Mouse (Mus musculus) brown adipose tissue, adult 24 weeks (tissue): ENCODE data around the gene Rrp9. TPM values are rescaled to one million over a fixed set of nuclear protein-coding genes. Genes with fewer than 3 reads are reported as not detected.
A peak's percentile ranks its signal among the peaks of the same experiment; 100 is the strongest.

Source experiments
- H3K27ac ChIP-seq: fragments of 200-500 bp; replicated peaks from 2 replicates; pipeline ENCODE4 v1.5.1; 2012; ENCODE audit warnings: low read depth, mild to moderate bottlenecking, low read length
- H3K4me1 ChIP-seq: fragments of 200-500 bp; 2 replicates; pipeline ENCODE4 v1.6.1; 2012; ENCODE audit warnings: low read length, mixed read lengths; ENCODE audit not compliant: control insufficient read depth, insufficient read depth, insufficient read length
- H3K4me3 ChIP-seq: fragments of 200-500 bp; 2 replicates; pipeline ENCODE4 v1.5.1; 2012; ENCODE audit warnings: low read depth, mild to moderate bottlenecking, low read length, moderate library complexity; ENCODE audit not compliant: insufficient read depth
- polyA plus RNA-seq: library from polyadenylated mRNA; stranded (reverse); fragments of >200 nt; gene quantifications from 2 replicates; pipeline ENCODE4 v1.2.4, GENCODE M21; 2012; ENCODE audit not compliant: missing spikeins, insufficient read depth, insufficient read length

Gene Rrp9
- 15.1 and 15.9 TPM in 2 replicates for polyA plus RNA-seq

DNA sequence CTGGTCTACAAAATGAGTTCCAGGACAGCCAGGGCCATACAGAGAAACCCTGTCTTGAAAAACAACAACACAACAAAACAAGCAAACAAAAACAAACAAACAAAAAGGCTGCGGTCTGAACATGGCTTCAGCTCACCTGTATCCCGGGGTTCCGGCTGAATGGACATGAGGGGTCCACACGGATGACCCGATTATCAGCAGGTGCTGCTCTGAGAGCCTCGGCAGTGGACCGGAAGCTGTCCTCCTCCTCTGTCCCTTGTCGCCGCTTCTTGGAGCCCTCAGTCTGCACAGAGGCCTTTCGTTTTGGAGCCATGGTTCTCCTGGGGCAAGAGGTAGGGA lies at the start of gene Rrp9:
TSS of gene Rrp9 (plus strand) at position 301 of the 339 bp plus-strand sequence.
- H3K4me1 ChIP-seq, result peaks cover 9% of the 10 kb centered on the region
- H3K4me3 ChIP-seq, result peak within 1 kb of the TSS; percentile 70
- H3K27ac ChIP-seq, result peak within 1 kb of the TSS; percentile 92

DNA sequence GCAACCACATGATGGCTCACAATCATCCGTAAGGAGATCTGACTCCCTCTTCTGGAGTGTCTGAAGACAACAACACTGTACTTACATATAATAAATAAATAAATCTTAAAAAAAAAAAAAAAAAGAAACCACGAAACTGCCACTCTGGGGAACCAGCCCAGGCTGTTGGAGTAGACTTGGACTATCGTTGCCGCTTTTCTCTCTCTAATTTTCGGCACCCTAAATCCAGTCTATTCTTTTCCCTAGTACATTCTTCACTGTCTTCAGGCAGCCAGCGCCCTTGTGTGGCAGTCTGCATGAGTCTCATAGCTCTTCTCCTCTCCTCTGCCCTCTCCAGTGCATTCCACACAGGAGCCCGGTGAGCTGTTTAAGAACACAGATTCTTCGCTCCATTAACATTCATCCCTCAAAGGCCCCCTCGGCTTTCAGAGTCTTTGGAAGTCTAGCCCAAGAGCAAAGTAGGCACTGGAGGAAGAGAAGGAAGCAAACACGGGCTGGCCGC lies 47.0 kb upstream of the Rrp9 start:
- peak overlapping the region; percentile 84 for H3K4me3 ChIP-seq
- H3K4me1 ChIP-seq, result peaks cover 4% of the 10 kb centered on the region; the same call in 1 of the 2 replicates

DNA sequence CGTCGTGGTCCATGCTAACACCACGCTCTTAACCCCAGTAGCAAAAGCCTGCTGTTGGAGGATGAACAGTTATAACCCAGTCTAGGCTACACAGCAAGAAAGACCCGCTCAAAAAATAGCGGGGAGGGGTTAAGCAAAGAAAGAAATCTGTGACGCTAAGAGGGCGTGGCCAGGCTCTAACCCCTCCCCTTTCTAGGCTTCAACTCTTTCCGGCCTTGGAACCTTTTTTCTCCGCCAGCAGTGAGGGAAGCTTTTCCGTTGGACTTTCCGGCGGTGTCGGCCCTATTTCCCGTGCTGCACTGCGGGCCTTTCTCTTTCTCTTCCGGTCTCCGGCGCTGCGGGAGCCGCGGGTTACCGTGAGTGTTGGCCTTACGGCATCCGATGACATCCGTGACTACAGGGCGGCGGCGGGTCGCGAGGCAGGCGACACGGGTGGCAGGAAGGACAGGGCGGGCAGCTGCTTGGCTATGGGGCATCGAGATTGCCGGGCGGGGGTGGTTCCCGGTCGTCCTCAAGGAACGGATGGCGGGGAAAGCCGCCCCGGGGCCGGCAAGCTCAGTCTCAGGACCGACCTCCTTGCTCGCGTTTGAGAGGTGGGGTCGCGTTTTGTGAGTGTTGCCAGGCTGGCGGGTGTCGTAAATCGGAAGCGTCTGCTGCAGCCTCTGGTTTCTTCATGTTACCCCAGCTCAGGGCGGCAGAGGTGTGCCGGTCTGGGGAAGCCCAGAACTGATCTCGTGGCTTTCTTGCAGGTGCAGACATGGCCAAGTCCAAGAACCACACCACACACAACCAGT lies 46.3 kb upstream of the Rrp9 start, which contains the start of gene Rpl29:
TSS of gene Rpl29 (plus strand) at position 234 of the 794 bp plus-strand sequence.
- peak within 1 kb of the TSS; percentile 85 for H3K4me3 ChIP-seq
- H3K4me1 ChIP-seq, result peaks cover 4% of the 10 kb centered on the region; the same call in 1 of the 2 replicates
- peak within 1 kb of the TSS; percentile 80 for H3K27ac ChIP-seq

More for the DNA sequence above, 47.0 kb upstream of the Rrp9 start:
- H3K27ac ChIP-seq, result peak overlapping the region; percentile 80

DNA sequence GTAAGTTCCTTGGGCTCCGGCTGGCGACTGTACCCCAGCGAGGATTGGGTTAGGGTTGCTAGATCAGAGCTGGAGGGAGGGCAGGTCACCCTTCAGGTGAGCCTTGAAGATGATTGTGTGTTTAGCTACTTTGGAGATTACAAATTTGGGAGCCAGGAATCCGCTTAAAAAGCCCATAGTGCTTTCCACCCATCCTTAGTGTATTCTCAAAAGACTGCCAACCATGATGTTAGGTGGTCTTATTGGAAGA lies 45.8 kb upstream of the Rrp9 start:
- Histone ChIP-seq H3K4me1 (peaks cover 4% of the 10 kb centered on the region; the same call in 1 of the 2 replicates), H3K4me3 (peak overlapping the region; percentile 85), H3K27ac (peak overlapping the region; percentile 75)

DNA sequence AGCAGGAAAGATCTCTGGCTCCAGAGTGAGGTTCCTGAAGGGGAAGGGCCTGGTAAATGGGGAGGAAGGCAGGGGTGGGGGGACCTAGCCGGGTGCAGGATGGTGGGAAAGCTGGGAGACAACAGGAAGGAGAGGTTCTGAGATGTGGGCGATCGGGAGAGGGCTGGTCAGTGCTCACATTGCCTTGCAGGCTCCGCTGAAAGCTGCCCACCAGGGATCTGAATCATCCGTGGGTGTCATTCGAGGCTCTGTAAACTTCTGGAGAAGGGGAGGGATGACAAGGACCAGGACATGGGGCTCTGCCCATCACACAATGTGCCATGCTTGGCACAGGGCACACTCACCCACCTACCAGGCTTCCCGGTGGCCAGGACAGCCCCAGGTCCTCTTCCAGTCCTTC lies 42.4 kb upstream of the Rrp9 start:
- Histone ChIP-seq H3K4me3 (no peak overlapping the region), H3K4me1 (peaks cover 7% of the 10 kb centered on the region; the same call in 1 of the 2 replicates), H3K27ac (no peak overlapping the region)

DNA sequence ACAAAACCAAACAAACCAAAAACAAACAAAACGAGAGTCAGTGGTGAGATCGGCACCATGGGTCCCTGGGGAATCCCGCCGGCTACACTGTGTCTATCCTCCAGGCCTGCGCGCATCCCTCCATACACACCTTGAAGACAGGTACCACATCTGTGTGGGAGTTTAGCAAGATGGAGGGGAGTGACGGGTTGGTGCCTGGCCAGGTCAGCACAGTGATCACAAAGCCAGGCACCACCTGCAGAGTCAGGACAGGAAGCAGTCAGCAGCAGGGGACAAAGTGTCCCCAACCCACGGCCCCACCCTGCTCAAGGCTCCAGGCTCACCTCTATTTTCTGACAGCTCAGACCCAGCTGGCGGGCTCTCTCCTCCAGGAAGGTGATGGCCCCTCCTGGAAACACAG lies 39.2 kb upstream of the Rrp9 start:
- Histone ChIP-seq H3K4me1 (peaks cover 3% of the 10 kb centered on the region; the same call in 1 of the 2 replicates), H3K4me3 (no peak overlapping the region), H3K27ac (no peak overlapping the region)

DNA sequence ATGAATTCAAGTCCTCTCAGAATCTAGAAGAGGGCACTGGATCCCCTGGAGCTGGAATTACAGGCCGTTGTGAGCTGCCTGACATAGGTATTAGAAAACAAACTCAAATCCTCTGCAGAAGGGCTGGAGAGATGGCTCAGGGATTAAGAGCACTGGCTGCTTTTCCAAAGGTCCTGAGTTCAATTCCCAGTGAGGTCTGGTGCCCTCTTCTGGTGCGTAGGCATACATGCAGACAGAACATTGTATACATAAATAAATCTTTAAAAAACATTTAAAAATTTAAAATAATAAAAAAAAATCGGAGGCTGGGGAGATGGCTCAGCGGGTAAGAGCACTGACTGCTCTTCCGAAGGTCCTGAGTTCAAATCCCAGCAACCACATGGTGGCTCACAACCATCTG lies 33.1 kb upstream of the Rrp9 start:
- H3K4me3 ChIP-seq, result no peak overlapping the region
- no peak overlapping the region for H3K27ac ChIP-seq
- H3K4me1 ChIP-seq, result no peaks in the 10 kb centered on the region; the same call in 1 of the 2 replicates

DNA sequence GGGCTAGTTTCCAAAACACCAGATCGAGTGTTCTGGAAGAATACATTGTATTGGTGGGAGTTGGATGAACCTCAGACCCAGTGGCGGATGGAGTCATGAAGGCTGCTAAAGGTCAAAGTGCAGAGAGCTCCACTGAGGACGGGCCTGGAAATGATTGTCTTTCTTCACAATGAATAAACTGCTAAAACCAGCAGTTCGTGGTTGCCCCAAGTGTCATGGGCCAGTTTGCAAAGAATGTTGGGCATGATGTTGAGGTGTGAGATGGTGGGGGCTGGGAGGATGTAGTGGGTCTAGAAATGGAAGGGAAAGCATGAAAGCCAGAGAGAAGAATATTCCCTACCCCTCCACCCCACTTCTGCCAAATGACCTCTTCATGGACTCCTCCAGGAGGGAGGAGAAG lies 30.9 kb upstream of the Rrp9 start:
- Histone ChIP-seq H3K4me3 (no peak overlapping the region), H3K4me1 (peaks cover 1% of the 10 kb centered on the region), H3K27ac (no peak overlapping the region)

DNA sequence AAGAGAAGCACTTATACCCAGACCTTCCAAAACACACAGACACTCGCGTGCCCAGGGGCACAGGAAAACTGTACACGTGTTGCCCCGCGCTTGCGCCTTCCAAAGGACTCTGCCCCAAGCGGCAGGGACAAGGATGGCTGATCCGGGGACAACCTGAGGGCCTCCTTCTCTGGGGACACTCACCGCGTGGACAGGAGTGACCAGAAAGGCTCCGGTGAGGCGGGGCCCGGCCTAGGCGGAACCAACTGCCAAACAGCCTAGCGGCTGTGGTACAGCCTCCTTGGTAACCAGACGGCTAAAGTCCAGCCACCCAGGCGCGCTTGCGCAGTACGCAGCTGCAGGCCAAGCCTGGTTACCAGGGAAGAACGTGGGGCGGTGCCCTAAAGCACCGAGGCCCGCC lies 28.4 kb upstream of the Rrp9 start, which contains the start of the genes Abhd14b and Abhd14a:
TSS of gene Abhd14b (plus strand) at position 112 of the 400 bp plus-strand sequence.
TSS of gene Abhd14a (minus strand) at position 331 of the 400 bp plus-strand sequence.
- H3K4me3 ChIP-seq, result peak within 1 kb of the TSS; percentile 68
- H3K4me1 ChIP-seq, result peaks cover 2% of the 10 kb centered on the region
- peak within 1 kb of the TSS; percentile 25 for H3K27ac ChIP-seq

DNA sequence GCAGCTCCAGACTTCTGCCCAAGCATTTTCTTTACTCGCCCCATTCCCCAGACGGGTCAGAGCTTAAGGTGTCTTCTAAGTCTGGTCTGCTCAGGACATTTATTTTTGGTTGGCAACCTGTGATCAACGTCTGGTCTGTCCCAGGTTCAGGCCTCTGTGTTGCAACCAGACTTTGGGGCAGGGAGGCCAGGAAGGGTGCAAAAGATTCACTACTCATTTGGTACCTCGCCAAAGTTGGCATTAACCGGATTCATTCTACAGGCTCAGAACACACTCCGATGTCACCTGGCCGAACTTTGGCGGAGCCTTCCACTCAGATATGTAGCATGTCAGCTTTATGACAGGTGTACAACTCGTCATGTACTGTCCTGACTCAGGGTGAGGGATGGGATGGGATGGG lies 27.8 kb upstream of the Rrp9 start:
- Histone ChIP-seq H3K4me3 (peak overlapping the region; percentile 42), H3K4me1 (peaks cover 2% of the 10 kb centered on the region), H3K27ac (peak overlapping the region; percentile 25)

DNA sequence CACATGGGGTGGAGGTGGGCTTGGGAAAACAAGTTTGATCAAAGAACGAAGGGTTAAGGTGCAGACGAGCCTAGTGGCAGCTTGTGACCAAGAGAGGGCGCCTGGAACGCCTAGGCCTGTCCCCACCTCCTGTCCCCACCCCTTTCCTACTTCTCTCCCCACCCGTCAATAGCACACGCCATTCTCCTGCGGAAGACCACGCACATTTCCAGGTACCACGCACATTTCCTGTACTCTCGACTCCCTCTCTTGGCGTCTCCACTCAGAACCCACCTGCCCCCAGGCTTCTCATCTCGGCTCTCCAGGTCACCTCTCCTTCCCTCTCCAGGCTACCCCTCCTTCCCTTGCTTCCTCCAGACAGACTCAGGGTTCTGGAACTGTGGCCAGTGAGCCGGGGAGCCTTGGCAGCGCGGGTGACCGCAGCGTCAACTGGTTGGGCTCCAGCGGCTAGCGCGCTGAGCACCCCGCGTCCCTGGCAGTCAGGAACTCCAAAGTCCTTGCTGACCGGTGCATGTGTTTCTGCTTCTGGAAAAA lies 27.2 kb upstream of the Rrp9 start:
- peaks cover 2% of the 10 kb centered on the region for H3K4me1 ChIP-seq
- H3K4me3 ChIP-seq, result peak overlapping the region; percentile 68
- H3K27ac ChIP-seq, result peak overlapping the region; percentile 64

DNA sequence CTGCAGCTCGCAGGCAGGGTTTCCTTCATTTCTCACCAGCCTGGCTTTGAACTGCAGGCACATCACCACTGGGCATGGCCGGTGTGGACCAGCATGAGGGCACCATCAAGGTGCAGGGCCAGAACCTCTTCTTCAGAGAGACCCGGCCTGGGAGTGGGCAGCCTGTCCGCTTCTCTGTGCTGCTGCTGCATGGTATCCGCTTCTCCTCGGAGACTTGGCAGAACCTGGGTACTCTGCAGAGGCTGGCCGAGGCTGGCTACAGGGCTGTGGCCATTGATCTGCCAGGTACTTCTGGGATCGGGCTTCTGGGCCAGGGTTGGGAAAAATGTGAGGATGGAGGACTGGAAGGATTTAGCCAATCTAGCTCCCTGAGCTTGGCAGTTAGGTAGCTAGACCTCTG lies 25.8 kb upstream of the Rrp9 start:
- Histone ChIP-seq H3K4me1 (peaks cover 2% of the 10 kb centered on the region), H3K27ac (no peak overlapping the region), H3K4me3 (no peak overlapping the region)

DNA sequence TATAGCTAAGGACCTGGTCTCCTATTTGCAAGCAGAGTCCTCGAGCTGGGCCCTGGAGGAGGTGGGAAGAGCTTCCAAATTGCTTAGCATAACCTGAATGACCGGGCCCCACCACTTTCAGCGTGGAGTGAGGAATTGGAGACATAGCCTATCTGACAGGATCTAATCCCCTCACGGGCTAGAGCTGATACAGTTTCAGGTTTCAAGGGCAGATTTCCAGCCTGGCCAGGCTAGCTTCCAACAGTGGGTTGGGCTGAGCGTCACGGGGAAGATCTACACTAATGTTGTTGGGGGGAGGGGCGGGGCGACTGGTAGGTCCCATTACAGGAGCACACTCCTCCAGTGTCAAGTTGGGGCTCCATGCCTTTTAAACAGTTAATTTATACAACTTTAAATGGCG lies 25.1 kb upstream of the Rrp9 start:
- Histone ChIP-seq H3K27ac (no peak overlapping the region), H3K4me1 (peaks cover 2% of the 10 kb centered on the region), H3K4me3 (no peak overlapping the region)

DNA sequence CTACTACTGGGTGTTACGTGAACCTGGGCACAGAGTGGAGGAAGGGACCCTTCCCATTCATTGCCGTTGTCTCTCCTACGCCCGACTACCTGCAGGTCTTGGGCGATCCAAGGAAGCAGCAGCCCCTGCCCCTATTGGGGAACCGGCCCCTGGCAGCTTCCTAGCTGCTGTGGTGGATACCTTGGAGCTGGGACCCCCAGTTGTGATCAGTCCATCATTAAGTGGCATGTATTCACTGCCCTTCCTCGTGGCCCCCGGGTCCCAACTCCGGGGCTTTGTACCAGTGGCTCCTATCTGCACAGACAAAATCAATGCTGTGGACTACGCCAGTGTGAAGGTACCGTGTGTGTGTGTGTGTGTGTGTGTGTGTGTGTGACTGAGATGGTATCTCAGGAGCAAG lies 24.5 kb upstream of the Rrp9 start:
- Histone ChIP-seq H3K4me1 (peaks cover 2% of the 10 kb centered on the region), H3K4me3 (no peak overlapping the region), H3K27ac (no peak overlapping the region)

DNA sequence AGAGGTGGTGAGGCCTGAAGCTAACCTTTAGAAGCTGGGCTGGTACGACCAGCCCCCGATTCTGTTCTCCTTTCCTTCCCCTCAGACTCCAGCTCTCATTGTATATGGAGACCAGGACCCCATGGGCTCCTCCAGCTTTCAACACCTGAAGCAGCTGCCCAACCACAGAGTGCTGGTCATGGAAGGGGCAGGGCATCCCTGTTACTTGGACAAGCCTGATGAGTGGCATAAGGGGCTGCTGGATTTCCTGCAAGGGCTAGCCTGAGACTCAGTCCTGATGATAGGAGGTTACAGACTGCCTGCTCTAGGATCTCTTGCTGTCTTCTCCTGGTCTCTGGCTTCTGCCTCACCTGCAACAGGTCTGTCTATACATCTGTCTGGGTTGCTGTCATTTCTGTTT lies 23.9 kb upstream of the Rrp9 start:
- H3K4me3 ChIP-seq, result no peak overlapping the region
- peaks cover 2% of the 10 kb centered on the region for H3K4me1 ChIP-seq
- no peak overlapping the region for H3K27ac ChIP-seq

DNA sequence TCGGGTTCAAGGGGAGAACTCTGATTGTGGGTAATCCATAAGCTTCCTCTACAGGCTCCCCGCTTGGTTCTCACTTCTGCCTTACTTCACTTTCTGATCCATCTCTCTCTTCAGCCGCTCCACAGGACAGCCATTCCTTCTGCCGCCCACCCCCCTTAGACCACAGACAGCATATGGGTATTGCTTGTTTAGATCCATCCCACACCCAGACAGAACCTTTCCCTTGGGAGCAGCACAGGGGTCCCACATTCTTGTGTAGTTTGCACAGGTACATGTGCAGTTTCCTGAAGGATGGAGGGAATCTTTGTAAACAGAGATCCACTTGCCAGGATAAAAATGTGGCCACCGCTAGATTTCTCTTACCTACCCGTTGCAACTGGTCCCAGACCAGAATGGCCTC lies 23.4 kb upstream of the Rrp9 start:
- no peak overlapping the region for H3K27ac ChIP-seq

More for the DNA sequence above, 23.4 kb upstream of the Rrp9 start:
- Histone ChIP-seq H3K4me3 (no peak overlapping the region), H3K4me1 (peaks cover 2% of the 10 kb centered on the region)
